Mouse (Mus musculus): ENCODE data around the gene Tiam2. TPM values are rescaled to one million over a fixed set of nuclear protein-coding genes. Genes with fewer than 3 reads are reported as not detected.

Tiam2 gene
- 10 to 100 TPM; 22.5 to 25.1 TPM for total RNA-seq (2023)

DNA sequence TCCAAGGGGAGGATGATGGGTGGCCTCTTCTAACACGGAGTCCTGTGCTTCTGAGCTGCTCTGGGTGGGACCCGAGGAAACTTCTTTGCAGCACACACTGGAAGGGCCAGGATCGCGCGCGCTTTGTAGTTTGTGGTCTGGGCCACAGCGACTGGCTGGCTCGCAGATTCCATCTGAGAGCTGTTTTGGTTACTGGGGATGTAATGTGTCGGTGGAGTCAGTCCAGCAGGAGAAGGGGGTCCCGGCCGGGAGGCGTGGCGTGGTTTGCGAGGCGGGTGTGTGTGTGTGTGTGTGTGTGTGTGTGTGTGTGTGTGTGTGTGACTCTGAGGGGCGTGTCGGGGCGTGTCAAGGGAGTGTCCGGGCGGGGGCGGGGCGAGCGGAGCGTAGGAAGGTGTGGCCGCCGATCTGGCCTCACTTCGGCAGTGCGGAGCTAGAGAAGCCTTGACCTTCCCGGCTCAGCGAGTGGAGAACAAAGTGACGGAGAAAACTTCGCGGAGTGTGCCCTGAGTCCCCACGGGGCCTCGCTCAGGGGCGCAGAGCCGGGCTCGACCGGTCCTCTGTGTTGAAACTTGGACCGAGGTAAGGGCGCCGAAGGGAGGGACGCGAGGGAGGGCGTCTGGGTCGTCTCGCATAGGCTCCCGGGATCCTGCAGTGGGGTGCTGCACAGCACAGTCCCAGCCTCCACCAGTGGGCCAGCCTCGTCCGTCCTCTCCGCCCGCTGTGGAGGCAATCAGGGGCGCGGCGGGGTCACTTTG lies at the start of gene Tiam2:
Gene Tiam2 (plus strand): TSS at position 426 of the 755 bp plus-strand sequence.

DNA sequence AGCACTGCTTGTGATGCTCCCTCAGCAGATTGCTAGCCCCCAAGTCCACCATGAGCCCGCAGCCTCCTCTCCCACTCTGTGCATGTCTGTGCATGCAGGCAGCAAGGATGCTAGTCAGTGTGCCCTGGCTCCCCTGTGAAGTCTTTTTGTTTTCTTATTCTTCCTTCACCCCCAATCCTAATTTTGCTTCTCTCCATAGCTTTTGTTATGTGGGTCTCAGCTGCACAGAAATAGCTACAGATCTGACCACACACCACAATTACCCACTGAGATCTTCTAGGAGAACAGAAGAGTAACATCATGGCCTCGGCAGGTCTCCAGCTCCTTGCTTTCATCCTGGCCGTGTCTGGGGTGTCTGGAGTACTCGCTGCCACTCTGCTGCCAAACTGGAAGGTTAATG lies 205.9 kb downstream of the Tiam2 start, which contains the start of gene Cldn20:
Gene Cldn20 (plus strand): TSS at position 301 of the 400 bp plus-strand sequence.

DNA sequence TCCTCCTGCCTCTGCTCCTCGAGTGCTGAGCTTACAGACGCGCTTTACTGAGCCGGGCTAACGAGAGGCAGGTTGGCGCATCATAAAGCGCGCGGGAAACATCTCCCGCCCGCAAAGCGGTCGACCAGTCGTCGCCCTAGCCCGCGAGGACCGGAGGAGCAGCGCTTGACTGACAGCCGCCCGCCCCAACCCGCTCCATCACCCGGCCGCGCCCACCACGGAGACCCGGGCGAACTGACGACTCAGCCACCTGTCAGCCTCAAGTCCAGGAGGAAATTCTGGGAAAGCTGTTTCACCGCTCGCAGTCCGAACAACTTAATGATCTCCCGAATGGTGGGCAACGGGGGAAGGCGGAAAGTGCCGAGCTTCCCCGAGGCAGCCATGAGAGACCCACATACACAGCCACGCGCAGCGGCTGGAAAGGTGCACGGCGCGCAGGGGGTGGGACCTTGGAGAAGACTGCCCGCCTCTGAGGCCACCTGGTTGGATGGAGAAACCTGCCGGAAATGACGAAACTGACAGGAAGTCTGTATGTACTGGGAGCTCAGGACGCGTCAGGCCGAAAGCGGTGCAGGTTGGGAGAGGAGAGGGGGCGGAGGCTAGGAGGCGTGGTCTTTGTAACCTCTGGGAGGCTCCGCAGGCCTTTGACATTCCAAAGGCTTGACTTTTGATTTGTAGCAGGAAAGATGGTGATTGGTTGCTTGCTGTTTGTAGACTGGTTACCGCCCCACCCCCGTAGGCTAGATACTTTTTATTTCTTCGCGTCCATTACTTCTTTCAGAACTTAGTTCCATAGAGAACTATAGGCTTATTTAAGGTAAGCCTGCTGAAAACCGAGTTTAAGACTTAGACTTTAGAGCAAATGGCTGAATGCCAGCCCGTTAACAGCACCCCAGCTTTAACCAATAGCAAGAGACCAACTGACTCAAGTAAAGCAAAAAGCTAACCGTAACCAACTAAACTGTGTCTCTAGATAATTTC lies 231.2 kb downstream of the Tiam2 start, which contains the start of gene Tfb1m:
Gene Tfb1m (minus strand): TSS at position 451 of the 981 bp plus-strand sequence.

Other genes with a start within 250 kb of the Tiam2 start
- 10 to 100 TPM; 43.2 to 45.9 TPM for gene Scaf8, start 211.6 kb upstream of the Tiam2 start, total RNA-seq (2023)
- gene Cldn20, start 206.0 kb downstream of the Tiam2 start, total RNA-seq (2023): 1 to 10 TPM; 1.8 to 1.9 TPM
- 1 to 10 TPM; 4.2 to 5.4 TPM for gene Tfb1m, start 231.2 kb downstream of the Tiam2 start, total RNA-seq (2023)